Comparison of ENCODE assay signal across 17 mouse cellular contexts in the genomic region with DNA sequence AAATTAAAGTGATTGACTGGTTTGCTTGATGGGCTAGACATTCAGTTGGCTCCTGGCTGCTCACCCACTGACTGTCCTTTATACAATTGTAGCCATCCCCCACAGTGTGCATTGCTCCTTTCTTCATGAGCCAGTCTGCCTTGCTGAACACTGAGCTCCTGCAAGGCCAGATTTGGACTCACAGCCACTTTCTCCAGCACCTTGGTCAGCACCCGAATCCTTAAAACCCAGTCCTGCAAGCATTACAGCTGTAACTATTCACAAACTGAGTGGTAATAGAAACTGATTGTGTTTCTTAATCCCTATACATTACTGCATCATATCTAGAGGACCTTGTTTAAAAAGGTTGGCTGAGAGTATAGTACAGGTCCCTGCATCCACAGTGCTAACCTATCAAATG.
A peak's percentile ranks its signal among the peaks of the same experiment; 100 is the strongest.
DNase-seq lines count a peak whose midpoint lies in the region; ATAC-seq and TF ChIP-seq lines count a peak whose summit lies in the region.
"Had no signal": no experiment of that assay in that cellular context is flagged by ENCODE, and none has a peak within 500 bp of the region (broad histone marks: within the 10 kb centered on the region; RNA-seq: fewer than 3 reads in every experiment).

No protein-coding gene starts in this region.

- H3K36me3 ChIP-seq in forebrain, embryonic 13.5 days (ENCODE audit: poor library complexity, severe bottlenecking) = no peaks in the 10 kb centered on the region
- no peaks in the 10 kb centered on the region for H3K36me3 ChIP-seq in forebrain, embryonic 11.5 days (ENCODE audit: control insufficient read depth, insufficient read depth, low read length)
- H3K36me3 ChIP-seq in lung, embryonic 14.5 days (ENCODE audit: insufficient read depth) = no peaks in the 10 kb centered on the region
- no peaks in the 10 kb centered on the region for H3K36me3 ChIP-seq in embryonic facial prominence, embryonic 10.5 days (replicated peaks)
- H3K36me3 ChIP-seq: forebrain, embryonic 10.5 days; hindbrain, embryonic 15.5 days; midbrain, embryonic 13.5 days; neural tube, embryonic 12.5 days had no signal

- intact Hi-C loops in heart, postnatal 25 days (cut with DNase I) = no loop called here

- peaks cover 8% of the 10 kb centered on the region; the same call in 1 of the 2 replicates for H3K9me3 ChIP-seq in forebrain, embryonic 13.5 days (replicated peaks)
- H3K9me3 ChIP-seq in forebrain, embryonic 11.5 days (ENCODE audit: control insufficient read depth, low read length) = peaks cover 5% of the 10 kb centered on the region
- H3K9me3 ChIP-seq in lung, embryonic 14.5 days (ENCODE audit: low read depth, low read length) = peaks cover 4% of the 10 kb centered on the region; the same call in 1 of the 2 replicates
- H3K9me3 ChIP-seq in embryonic facial prominence, embryonic 10.5 days = peaks cover 12% of the 10 kb centered on the region; the same call in 1 of the 2 replicates
- H3K9me3 ChIP-seq: hindbrain, embryonic 15.5 days had no signal

- 0 out of 2 replicates have a peak, but pooled peaks have one; percentile 41 for ATAC-seq in forebrain, embryonic 13.5 days
- no peak for ATAC-seq in forebrain, embryonic 11.5 days (replicated peaks; ENCODE audit: low FRiP score)
- ATAC-seq in lung, embryonic 14.5 days (ENCODE audit: insufficient read depth) = no peak
- ATAC-seq: midbrain, embryonic 13.5 days had no signal

- no peak overlapping the region for H3K9ac ChIP-seq in forebrain, embryonic 13.5 days
- no peak overlapping the region for H3K9ac ChIP-seq in forebrain, embryonic 11.5 days (ENCODE audit: low read length)
- H3K9ac ChIP-seq in lung, embryonic 14.5 days = no peak overlapping the region
- H3K9ac ChIP-seq: hindbrain, embryonic 15.5 days; liver, embryonic 14.5 days; midbrain, embryonic 13.5 days; neural tube, embryonic 12.5 days had no signal

- H3K4me1 ChIP-seq in forebrain, embryonic 13.5 days = no peaks in the 10 kb centered on the region
- no peaks in the 10 kb centered on the region for H3K4me1 ChIP-seq in forebrain, embryonic 11.5 days (replicated peaks; ENCODE audit: control insufficient read depth, insufficient read depth, low read length)
- H3K4me1 ChIP-seq in lung, embryonic 14.5 days (ENCODE audit: insufficient read depth) = no peaks in the 10 kb centered on the region
- no peaks in the 10 kb centered on the region for H3K4me1 ChIP-seq in lung, adult 2 months (ENCODE audit: control insufficient read depth, insufficient read depth, low read length)
- H3K4me1 ChIP-seq in embryonic facial prominence, embryonic 10.5 days = no peaks in the 10 kb centered on the region
- H3K4me1 ChIP-seq: forebrain, embryonic 10.5 days; hindbrain, embryonic 15.5 days; midbrain, embryonic 13.5 days; neural tube, embryonic 12.5 days had no signal

- H3K27ac ChIP-seq in forebrain, embryonic 13.5 days = no peak overlapping the region
- no peak overlapping the region for H3K27ac ChIP-seq in forebrain, embryonic 11.5 days (ENCODE audit: low read depth, low read length)
- H3K27ac ChIP-seq in lung, embryonic 14.5 days (ENCODE audit: low read depth) = no peak overlapping the region
- H3K27ac ChIP-seq in embryonic facial prominence, embryonic 10.5 days (replicated peaks) = no peak overlapping the region
- H3K27ac ChIP-seq: forebrain, embryonic 10.5 days; gastrocnemius, adult 2 months; hindbrain, embryonic 15.5 days; liver, embryonic 14.5 days; midbrain, embryonic 13.5 days; neural tube, embryonic 12.5 days had no signal

- no peak overlapping the region for H3K4me3 ChIP-seq in forebrain, embryonic 13.5 days
- H3K4me3 ChIP-seq in forebrain, embryonic 11.5 days (ENCODE audit: low read depth, low read length) = no peak overlapping the region
- H3K4me3 ChIP-seq in lung, embryonic 14.5 days (ENCODE audit: low read depth, low read length) = no peak overlapping the region
- H3K4me3 ChIP-seq in lung, adult 2 months (replicated peaks; ENCODE audit: extremely low read depth, low read depth, low read length) = no peak overlapping the region
- no peak overlapping the region for H3K4me3 ChIP-seq in embryonic facial prominence, embryonic 10.5 days
- H3K4me3 ChIP-seq: forebrain, embryonic 10.5 days; gastrocnemius, adult 2 months; hindbrain, embryonic 15.5 days; midbrain, embryonic 13.5 days; neural tube, embryonic 12.5 days had no signal

- no peaks in the 10 kb centered on the region for H3K27me3 ChIP-seq in forebrain, embryonic 13.5 days
- no peaks in the 10 kb centered on the region for H3K27me3 ChIP-seq in forebrain, embryonic 11.5 days (ENCODE audit: control insufficient read depth, insufficient read depth, low read length)
- H3K27me3 ChIP-seq in lung, embryonic 14.5 days (ENCODE audit: insufficient read depth, low read length) = no peaks in the 10 kb centered on the region
- H3K27me3 ChIP-seq in embryonic facial prominence, embryonic 10.5 days (replicated peaks; ENCODE audit: low read depth, poor library complexity, severe bottlenecking) = no peaks in the 10 kb centered on the region
- H3K27me3 ChIP-seq: hindbrain, embryonic 15.5 days; midbrain, embryonic 13.5 days; neural tube, embryonic 12.5 days had no signal

- no peak for DNase-seq in forebrain, embryonic 11.5 days (ENCODE audit: low spot score)
- DNase-seq in lung, embryonic 14.5 days = peak; percentile 57
- no peak for DNase-seq in lung, adult 2 months
- DNase-seq in embryonic facial prominence, embryonic 10.5 days (ENCODE audit: low spot score) = peak; percentile 28
- no peak for DNase-seq in spleen, postnatal 10 days (ENCODE audit: low spot score in 2 of 2)
- DNase-seq in left cerebral cortex, adult 9 months (ENCODE audit: low spot score in 2 of 2) = no peak
- no peak for DNase-seq in heart, postnatal 25 days (ENCODE audit: low spot score)
- DNase-seq: gastrocnemius, adult 2 months; lung, postnatal 36 days; thymus, adult 2 months had no signal

- 71% methylated on average over 1 of the region's 1 CpGs for WGBS in forebrain, embryonic 13.5 days
- WGBS in forebrain, embryonic 11.5 days = 68% methylated on average over 1 of the region's 1 CpGs
- WGBS in lung, embryonic 14.5 days = 39% methylated on average over 1 of the region's 1 CpGs
- 46% methylated on average over 1 of the region's 1 CpGs for WGBS in lung, adult 2 months
- 58% methylated on average over 1 of the region's 1 CpGs for WGBS in embryonic facial prominence, embryonic 10.5 days

- TF ChIP-seq CTCF in lung, embryonic 14.5 days (IDR thresholded peaks at IDR 0.05; ENCODE audit: low read depth) = no peak
- TF ChIP-seq CTCF in lung, adult 2 months (IDR thresholded peaks at IDR 0.05; ENCODE audit: insufficient read depth, low read length) = no peak

- no peak for TF ChIP-seq POLR2A in lung, adult 2 months (IDR thresholded peaks at IDR 0.05; ENCODE audit: borderline replicate concordance, extremely low read depth, low read depth, low read length)

- no peak overlapping the region for H3K4me2 ChIP-seq in forebrain, embryonic 13.5 days
- H3K4me2 ChIP-seq in forebrain, embryonic 11.5 days (ENCODE audit: low read depth, low read length, severe bottlenecking) = no peak overlapping the region
- no peak overlapping the region for H3K4me2 ChIP-seq in lung, embryonic 14.5 days
- H3K4me2 ChIP-seq: heart, embryonic 11.5 days; hindbrain, embryonic 15.5 days; midbrain, embryonic 13.5 days; neural tube, embryonic 12.5 days had no signal

Comparison
In these comparisons a context has a peak if more than half of its experiments do, and no peak if none do; other contexts are left out.
1. DNase-seq: peak in lung, embryonic 14.5 days (single experiment) and embryonic facial prominence, embryonic 10.5 days (single experiment); none in forebrain, embryonic 11.5 days (single experiment), lung, adult 2 months (single experiment), spleen, postnatal 10 days (0 of 2), left cerebral cortex, adult 9 months (0 of 2) and heart, postnatal 25 days (single experiment).